ENCODE assay signal across 27 mouse cellular contexts in genomic region chr8:4188605-4189004, GRCm38 (mm10). TPM values are rescaled to one million over a fixed set of nuclear protein-coding genes. Genes with fewer than 3 reads are reported as not detected.
DNase-seq lines count a peak whose midpoint lies in the region; ATAC-seq and TF ChIP-seq lines count a peak whose summit lies in the region.
"Had no signal": no experiment of that assay in that cellular context is flagged by ENCODE, and none has a peak within 500 bp of the region (broad histone marks: within the 10 kb centered on the region; RNA-seq: fewer than 3 reads in every experiment).

No protein-coding gene starts in this region.

- peaks cover 57% of the 10 kb centered on the region for H3K36me3 ChIP-seq in heart, embryonic 13.5 days
- H3K36me3 ChIP-seq in liver, embryonic 11.5 days (ENCODE audit: control insufficient read depth, insufficient read depth, low read length): peaks cover 2% of the 10 kb centered on the region
- 0 out of 2 replicates have a peak, but pooled peaks cover 3% of the 10 kb centered on the region for H3K36me3 ChIP-seq in liver, postnatal 0 days (replicated peaks; ENCODE audit: insufficient read depth, low read length)

- DNase-seq in heart, adult 11 months: no peak
- peak; percentile 47 for DNase-seq in c-Kit-positive CD71-positive TER-119-positive erythroid progenitor cells, embryonic 14.5 days (ENCODE audit: low spot score)
- DNase-seq in liver, embryonic 11.5 days (ENCODE audit: low spot score): no peak
- DNase-seq in liver, postnatal 0 days: no peak
- no peak for DNase-seq in lung, postnatal 25 days (ENCODE audit: low spot score)
- DNase-seq in right cerebral cortex, postnatal 25 days: no peak
- DNase-seq: adrenal gland, postnatal 25 days; cerebellum, adult 11-12 months; cerebellum, postnatal 36 days; embryo, embryonic 11 days; gastrocnemius, postnatal 14 days; heart, adult 2 months; kidney, postnatal 36 days; layer of hippocampus, adult 9-11 months; left cerebral cortex, postnatal 4 days; spleen, adult 18-20 months had no signal

- TF ChIP-seq CTCF in liver, postnatal 0 days (IDR thresholded peaks at IDR 0.05; ENCODE audit: low read depth): no peak

- no peak overlapping the region for H3K4me3 ChIP-seq in heart, embryonic 13.5 days
- H3K4me3 ChIP-seq in liver, embryonic 11.5 days (ENCODE audit: low read depth, low read length): no peak overlapping the region
- no peak overlapping the region for H3K4me3 ChIP-seq in liver, postnatal 0 days (ENCODE audit: low read depth, low read length)
- H3K4me3 ChIP-seq: embryonic facial prominence, embryonic 13.5 days; forebrain, embryonic 15.5 days; heart, adult 2 months; kidney, embryonic 15.5 days; limb, embryonic 15.5 days; midbrain, embryonic 10.5 days; neural tube, embryonic 15.5 days had no signal

- no peak for TF ChIP-seq EP300 in liver, postnatal 0 days (IDR thresholded peaks at IDR 0.05; ENCODE audit: low read depth)

- ATAC-seq in heart, embryonic 13.5 days (ENCODE audit: extremely low read depth, insufficient number of reproducible peaks, low FRiP score, low TSS enrichment): no peak
- peak; percentile 35; the same call in 1 of the 2 replicates for ATAC-seq in liver, embryonic 11.5 days (replicated peaks; ENCODE audit: low FRiP score)
- ATAC-seq in liver, postnatal 0 days: peak; percentile 24
- ATAC-seq: CD4-positive, CD25-positive, alpha-beta regulatory T cell, adult 4 months; forebrain, embryonic 15.5 days; hindbrain, postnatal 0 days had no signal

- H3K27me3 ChIP-seq in heart, embryonic 13.5 days (replicated peaks): no peaks in the 10 kb centered on the region
- H3K27me3 ChIP-seq in liver, embryonic 11.5 days (replicated peaks; ENCODE audit: control insufficient read depth, insufficient read depth, low read length): no peaks in the 10 kb centered on the region
- H3K27me3 ChIP-seq in liver, postnatal 0 days (ENCODE audit: insufficient read depth, low read length): no peaks in the 10 kb centered on the region
- H3K27me3 ChIP-seq: embryonic facial prominence, embryonic 13.5 days; forebrain, embryonic 15.5 days; kidney, embryonic 15.5 days; limb, embryonic 15.5 days; neural tube, embryonic 15.5 days had no signal

- peaks cover 11% of the 10 kb centered on the region; the same call in 1 of the 2 replicates for H3K4me1 ChIP-seq in heart, embryonic 13.5 days
- peaks cover 3% of the 10 kb centered on the region for H3K4me1 ChIP-seq in liver, embryonic 11.5 days (replicated peaks; ENCODE audit: control insufficient read depth, insufficient read depth, low read length)
- peaks cover 24% of the 10 kb centered on the region for H3K4me1 ChIP-seq in liver, postnatal 0 days (ENCODE audit: insufficient read depth)

- H3K27ac ChIP-seq in heart, embryonic 13.5 days (replicated peaks): no peak overlapping the region
- H3K27ac ChIP-seq in liver, embryonic 11.5 days (ENCODE audit: low read depth, low read length): no peak overlapping the region
- H3K27ac ChIP-seq in liver, postnatal 0 days (ENCODE audit: low read depth): peak overlapping the region; percentile 55; the same call in 1 of the 2 replicates
- H3K27ac ChIP-seq: embryonic facial prominence, embryonic 13.5 days; forebrain, embryonic 15.5 days; heart, adult 2 months; hindbrain, postnatal 0 days; kidney, embryonic 15.5 days; limb, embryonic 15.5 days; macrophage; midbrain, embryonic 10.5 days; neural tube, embryonic 15.5 days had no signal

- no peaks in the 10 kb centered on the region for H3K9me3 ChIP-seq in heart, embryonic 13.5 days
- no peaks in the 10 kb centered on the region for H3K9me3 ChIP-seq in liver, embryonic 11.5 days (ENCODE audit: control insufficient read depth, low read length)
- H3K9me3 ChIP-seq in liver, postnatal 0 days (ENCODE audit: low read length): no peaks in the 10 kb centered on the region
- H3K9me3 ChIP-seq: embryonic facial prominence, embryonic 13.5 days; forebrain, embryonic 15.5 days; kidney, embryonic 15.5 days; limb, embryonic 15.5 days; midbrain, embryonic 10.5 days; neural tube, embryonic 15.5 days had no signal

- 0 out of 2 replicates have a peak overlapping the region, but pooled peaks have one; percentile 5 for H3K9ac ChIP-seq in heart, embryonic 13.5 days
- 0 out of 2 replicates have a peak overlapping the region, but pooled peaks have one; percentile 39 for H3K9ac ChIP-seq in liver, embryonic 11.5 days (ENCODE audit: low read depth, low read length)
- no peak overlapping the region for H3K9ac ChIP-seq in liver, postnatal 0 days (replicated peaks)
- H3K9ac ChIP-seq: embryonic facial prominence, embryonic 13.5 days; forebrain, embryonic 15.5 days; kidney, embryonic 15.5 days; limb, embryonic 15.5 days; neural tube, embryonic 15.5 days had no signal

- H3K4me2 ChIP-seq in heart, embryonic 13.5 days: no peak overlapping the region
- H3K4me2 ChIP-seq in liver, embryonic 11.5 days: peak overlapping the region; percentile 49
- H3K4me2 ChIP-seq in liver, postnatal 0 days (ENCODE audit: low read depth, low read length): no peak overlapping the region
- H3K4me2 ChIP-seq: embryonic facial prominence, embryonic 13.5 days; forebrain, embryonic 15.5 days; kidney, embryonic 15.5 days; limb, embryonic 15.5 days; neural tube, embryonic 15.5 days had no signal

RNA-seq across cellular contexts. Expression of gene Evi5l, which starts 22.2 kb away (rescaled TPM):
- 14.3 and 15.3 TPM in 2 replicates for polyA plus RNA-seq in heart, embryonic 13.5 days (2015; fragmentation: Nextera tagmentation; extraction: Ambion mirVana)
- polyA plus RNA-seq in liver, embryonic 11.5 days (2014; fragmentation: Nextera tagmentation; extraction: Ambion mirVana): 10.8 and 12.5 TPM in 2 replicates
- 2.8 and 3.8 TPM in 2 replicates for polyA plus RNA-seq in liver, postnatal 0 days (2015; fragmentation: Nextera tagmentation; extraction: Ambion mirVana)

RNA-seq across cellular contexts. Expression of gene Prr36, which starts 28.7 kb away (rescaled TPM):
- polyA plus RNA-seq in heart, embryonic 13.5 days (2015; fragmentation: Nextera tagmentation; extraction: Ambion mirVana): 0.72 and 0.87 TPM in 2 replicates
- polyA plus RNA-seq in liver, embryonic 11.5 days (2014; fragmentation: Nextera tagmentation; extraction: Ambion mirVana): 1.0 and 1.4 TPM in 2 replicates
- polyA plus RNA-seq in liver, postnatal 0 days (2015; fragmentation: Nextera tagmentation; extraction: Ambion mirVana): 0.12 and 0.15 TPM in 2 replicates

RNA-seq across cellular contexts. Expression of gene Lrrc8e, which starts 38.0 kb away (rescaled TPM):
- 0.06 TPM in 1 of 2 replicates, not detected in the other for polyA plus RNA-seq in heart, embryonic 13.5 days (2015; fragmentation: Nextera tagmentation; extraction: Ambion mirVana)
- polyA plus RNA-seq in liver, embryonic 11.5 days (2014; fragmentation: Nextera tagmentation; extraction: Ambion mirVana): 0.21 TPM in 2 replicates
- 0.11 and 0.13 TPM in 2 replicates for polyA plus RNA-seq in liver, postnatal 0 days (2015; fragmentation: Nextera tagmentation; extraction: Ambion mirVana)
- polyA plus RNA-seq: brain, embryonic 14.5 days; forebrain, embryonic 15.5 days; hindbrain, postnatal 0 days; macrophage; neural tube, embryonic 15.5 days had no signal

RNA-seq across cellular contexts. Expression of gene Map2k7, which starts 49.9 kb away (rescaled TPM):
- 18.8 and 22.8 TPM in 2 replicates for polyA plus RNA-seq in heart, embryonic 13.5 days (2015; fragmentation: Nextera tagmentation; extraction: Ambion mirVana)
- polyA plus RNA-seq in liver, embryonic 11.5 days (2014; fragmentation: Nextera tagmentation; extraction: Ambion mirVana): 11.8 and 13.9 TPM in 2 replicates
- polyA plus RNA-seq in liver, postnatal 0 days (2015; fragmentation: Nextera tagmentation; extraction: Ambion mirVana): 10.5 and 10.7 TPM in 2 replicates

RNA-seq across cellular contexts. Expression of gene Gm49320, which starts 50.1 kb away (rescaled TPM):
- polyA plus RNA-seq in heart, embryonic 13.5 days (2015; fragmentation: Nextera tagmentation; extraction: Ambion mirVana): 0.52 TPM in 1 of 2 replicates, not detected in the other
- polyA plus RNA-seq in liver, embryonic 11.5 days (2014; fragmentation: Nextera tagmentation; extraction: Ambion mirVana): 0.21 and 0.74 TPM in 2 replicates
- 0.12 TPM in 1 of 2 replicates, not detected in the other for polyA plus RNA-seq in liver, postnatal 0 days (2015; fragmentation: Nextera tagmentation; extraction: Ambion mirVana)
